In genomic region chr1:72182930-72183499, GRCm38 (mm10) we compare ENCODE assay signal across 8 mouse cellular contexts. TPM values are rescaled to one million over a fixed set of nuclear protein-coding genes. Genes with fewer than 3 reads are reported as not detected.
DNase-seq lines count a peak whose midpoint lies in the region; ATAC-seq lines count a peak whose summit lies in the region.

No protein-coding gene starts in this region.

- H3K9ac ChIP-seq in midbrain, embryonic 12.5 days (replicated peaks): no peak overlapping the region

- DNase-seq in R1 (ENCODE audit: low read depth, low spot score): peak; percentile 87
- DNase-seq in embryo, embryonic 10.5 days (ENCODE audit: low spot score): peak; percentile 65
- DNase-seq in heart, postnatal 10 days: peak; percentile 54 to 67
- DNase-seq in kidney, postnatal 4 days: peak; percentile 35 to 49
- no peak for DNase-seq in thymus, postnatal 14 days
- DNase-seq in left cerebral cortex, adult 8-10 months (ENCODE audit: low spot score in 2 of 2): no peak
- no peak for DNase-seq in spleen, postnatal 4 days (ENCODE audit: low spot score in 2 of 2)

- ATAC-seq in midbrain, embryonic 12.5 days (ENCODE audit: low FRiP score, low read depth): peak; percentile 83

- H3K27ac ChIP-seq in midbrain, embryonic 12.5 days (replicated peaks): 0 out of 2 replicates have a peak overlapping the region, but pooled peaks have one; percentile 10

- H3K9me3 ChIP-seq in midbrain, embryonic 12.5 days: no peaks in the 10 kb centered on the region

- H3K4me3 ChIP-seq in midbrain, embryonic 12.5 days: peak overlapping the region; percentile 20

- no peaks in the 10 kb centered on the region for H3K36me3 ChIP-seq in midbrain, embryonic 12.5 days

- H3K27me3 ChIP-seq in midbrain, embryonic 12.5 days: no peaks in the 10 kb centered on the region; the same call in 1 of the 2 replicates

- H3K4me1 ChIP-seq in midbrain, embryonic 12.5 days: peaks cover 12% of the 10 kb centered on the region

- H3K4me2 ChIP-seq in midbrain, embryonic 12.5 days (replicated peaks): peak overlapping the region; percentile 49

- intact Hi-C loops in heart, postnatal 10 days (cut with DNase I): no loop called here

- WGBS in midbrain, embryonic 12.5 days: 7% methylated on average over 12 of the region's 13 CpGs

RNA-seq across cellular contexts. Expression of gene Mreg, which starts 29.1 kb away (rescaled TPM):
- total RNA-seq in heart, postnatal 10 days (2021): 10 to 100 TPM; 30.2 to 31.0 TPM
- 3.0 and 3.1 TPM in 2 replicates for polyA plus RNA-seq in midbrain, embryonic 12.5 days (2016; fragmentation: Nextera tagmentation; extraction: Ambion mirVana)
- 1 to 10 TPM; 4.6 to 6.9 (median 6.0) TPM for total RNA-seq in left cerebral cortex, adult 8-10 months (2022)

Comparison
In these comparisons a context has a peak if more than half of its experiments do, and no peak if none do; other contexts are left out.
1. DNase-seq: peak in R1 (single experiment), embryo, embryonic 10.5 days (single experiment), heart, postnatal 10 days (2 of 2) and kidney, postnatal 4 days (2 of 2); none in thymus, postnatal 14 days (single experiment), left cerebral cortex, adult 8-10 months (0 of 2) and spleen, postnatal 4 days (0 of 2).